Mouse (Mus musculus): Measurements from ENCODE around the gene Kremen1. TPM values are rescaled to one million over a fixed set of nuclear protein-coding genes. Genes with fewer than 3 reads are reported as not detected.
A peak's percentile ranks its signal among the peaks of the same experiment; 100 is the strongest.

Kremen1 gene
- total RNA-seq, 2 experiments from 2014 or later: 13.1 to 14.6 TPM

DNA sequence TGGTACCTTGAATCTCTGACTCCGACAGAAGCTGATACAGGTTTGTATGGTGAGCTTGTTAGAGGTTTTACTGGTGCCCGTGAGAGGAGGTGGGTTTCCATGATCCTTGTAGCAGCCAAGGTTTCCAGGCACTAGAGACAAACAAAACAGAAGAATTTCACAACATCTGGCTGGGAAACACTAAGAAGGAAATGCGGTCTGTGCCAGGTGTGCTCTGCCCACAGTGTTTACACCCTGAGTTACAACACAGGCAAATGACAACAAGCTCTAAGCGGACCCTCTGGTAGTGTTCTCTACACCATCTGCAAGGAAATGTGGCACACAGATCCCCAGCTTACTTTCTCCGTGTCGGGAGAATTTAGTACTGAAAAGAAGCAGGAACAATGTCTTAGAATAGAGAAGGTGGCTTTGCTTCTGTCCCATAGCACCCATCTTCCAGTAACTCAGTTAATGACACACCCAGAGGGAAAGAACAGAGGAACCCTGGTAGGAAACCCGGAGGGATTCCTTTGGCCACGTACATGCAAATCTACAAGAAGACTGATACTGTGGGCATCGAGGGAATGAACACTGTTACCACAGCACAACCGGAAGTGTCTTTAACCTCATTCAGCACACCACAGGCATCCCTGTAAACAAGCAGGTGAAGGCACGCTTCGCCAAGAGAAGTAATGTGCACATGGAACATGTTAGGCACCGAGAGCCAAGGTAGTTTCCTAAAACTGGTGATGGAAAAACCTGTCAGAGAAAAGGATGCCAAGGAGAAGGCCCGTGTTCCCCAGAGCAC, 45.8 kb downstream of the Kremen1 start:
- DNase-seq: no peak

DNA sequence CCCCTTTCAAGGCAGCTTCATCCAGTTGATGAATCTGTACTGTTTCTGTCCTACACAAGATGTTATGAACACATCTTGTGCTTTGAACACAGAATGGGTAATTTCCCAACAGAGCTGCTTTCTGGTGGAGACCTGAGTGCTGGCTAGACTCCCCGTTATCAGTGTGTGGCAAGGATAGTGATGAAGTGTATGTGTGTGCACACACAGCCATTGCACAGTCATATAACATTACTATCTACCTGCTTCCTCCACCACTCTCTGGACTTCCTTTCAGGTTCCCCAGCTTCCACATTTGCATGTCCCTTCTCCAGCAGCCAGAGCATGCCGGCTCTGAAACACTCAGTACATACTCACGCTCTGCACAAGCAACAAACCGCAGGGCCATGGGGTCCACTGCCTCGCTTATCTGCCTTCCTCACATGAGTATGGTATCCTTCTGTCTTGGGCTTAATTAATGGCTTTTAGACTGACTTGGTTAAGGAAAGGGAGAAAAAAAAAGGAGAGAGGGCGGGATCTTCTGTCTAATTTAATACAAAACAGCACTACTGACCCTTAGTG, 46.8 kb downstream of the Kremen1 start:
- no peak for DNase-seq

DNA sequence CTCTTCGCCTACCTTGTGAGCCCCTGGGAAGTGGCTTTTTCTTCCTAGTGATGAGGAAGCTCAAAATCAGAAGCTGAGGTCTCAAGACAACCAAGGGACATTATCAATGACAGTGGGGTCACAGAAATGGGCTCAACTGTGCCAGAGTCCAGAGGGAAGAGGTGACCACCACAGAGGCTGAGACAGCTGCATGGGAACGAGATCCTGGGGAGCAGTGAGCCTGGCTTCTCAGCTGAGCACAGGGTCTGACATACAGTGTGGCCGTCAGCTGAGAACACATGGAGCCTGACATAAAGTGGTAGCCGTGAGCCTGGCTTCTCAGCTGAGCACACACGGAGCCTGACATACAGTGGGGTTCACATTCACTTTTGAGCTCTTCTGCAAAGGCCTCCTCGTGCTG, 58.3 kb downstream of the Kremen1 start:
- no peak for DNase-seq

DNA sequence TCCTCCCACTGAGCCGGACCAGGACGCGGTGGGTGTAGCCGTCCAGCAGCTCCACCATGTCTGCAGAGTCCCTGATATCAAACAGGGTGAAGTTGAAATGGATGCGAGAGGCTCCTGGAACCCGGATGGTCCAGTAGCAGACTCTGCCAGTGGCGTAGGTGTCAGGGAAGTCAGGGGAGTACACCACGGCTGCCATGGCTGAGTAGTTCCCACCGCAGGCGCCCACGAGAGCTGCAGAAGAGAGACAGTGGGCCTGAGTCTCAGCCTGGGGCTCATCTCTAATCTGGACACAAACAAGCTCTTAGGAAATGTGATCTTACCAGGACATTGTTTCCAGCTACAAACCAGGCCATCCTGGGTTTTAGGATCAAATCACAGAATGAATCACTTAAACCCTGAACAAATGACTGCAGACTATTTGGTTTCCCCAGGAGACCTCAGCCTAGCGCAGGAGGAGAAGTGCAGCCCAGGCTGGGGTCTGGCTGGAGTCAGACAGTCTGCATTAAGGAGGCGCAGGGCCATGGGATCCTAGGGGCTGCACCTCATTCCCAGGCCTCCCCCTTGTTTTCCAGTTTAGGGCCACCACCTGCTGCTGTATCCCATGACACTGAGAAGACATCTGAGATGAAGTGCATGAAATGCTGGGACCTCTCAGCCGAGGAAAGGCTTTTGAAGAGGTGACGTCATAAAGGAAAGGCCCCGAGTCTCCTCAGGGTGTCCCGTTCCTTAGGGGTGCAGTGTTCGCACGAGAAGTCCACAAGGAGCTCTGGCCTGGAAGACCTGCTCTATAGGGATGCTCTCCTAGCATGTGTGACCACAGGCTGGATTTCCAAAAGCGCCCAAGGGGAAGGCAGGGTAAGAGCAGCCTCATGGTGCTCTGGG, 59.3 kb downstream of the Kremen1 start:
- DNase-seq: no peak

DNA sequence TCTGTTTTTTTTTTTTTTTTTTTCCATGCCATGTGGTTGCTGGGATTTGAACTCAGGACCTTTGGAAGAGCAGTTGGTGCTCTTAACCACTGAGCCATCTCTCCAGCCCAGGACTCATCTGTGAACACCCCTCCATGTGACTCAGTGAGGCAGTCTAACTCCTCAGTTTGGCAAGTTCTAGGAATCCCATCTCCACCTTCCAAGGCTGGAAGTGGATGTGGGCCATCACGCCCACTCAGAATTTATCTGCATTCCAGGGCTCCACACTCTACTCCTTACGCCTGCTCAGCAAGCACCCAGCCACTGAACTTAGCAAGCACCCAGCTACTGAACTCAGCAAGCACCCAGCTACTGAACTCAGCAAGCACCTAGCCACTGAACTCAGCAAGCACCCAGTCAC, 61.5 kb downstream of the Kremen1 start:
- no peak for DNase-seq

DNA sequence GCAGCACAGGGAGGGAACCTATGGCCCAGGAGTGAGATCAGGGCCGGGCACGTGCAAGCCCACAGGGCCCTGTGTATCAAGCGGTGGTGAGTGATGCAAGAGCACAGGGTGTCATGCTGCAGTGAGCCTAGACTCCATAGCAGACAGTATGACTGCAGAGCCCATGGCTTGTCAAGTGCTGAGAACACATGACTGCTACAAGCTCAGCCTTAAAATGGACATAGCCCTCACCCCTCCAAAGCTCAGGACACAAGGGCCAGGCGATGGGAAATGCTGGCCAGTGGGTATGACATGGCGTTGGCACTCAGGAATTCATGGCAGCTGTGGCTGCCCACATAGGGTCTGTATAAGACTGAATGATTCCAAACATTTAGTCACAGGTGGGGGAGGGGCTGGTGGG, 64.3 kb downstream of the Kremen1 start:
- DNase-seq: no peak

DNA sequence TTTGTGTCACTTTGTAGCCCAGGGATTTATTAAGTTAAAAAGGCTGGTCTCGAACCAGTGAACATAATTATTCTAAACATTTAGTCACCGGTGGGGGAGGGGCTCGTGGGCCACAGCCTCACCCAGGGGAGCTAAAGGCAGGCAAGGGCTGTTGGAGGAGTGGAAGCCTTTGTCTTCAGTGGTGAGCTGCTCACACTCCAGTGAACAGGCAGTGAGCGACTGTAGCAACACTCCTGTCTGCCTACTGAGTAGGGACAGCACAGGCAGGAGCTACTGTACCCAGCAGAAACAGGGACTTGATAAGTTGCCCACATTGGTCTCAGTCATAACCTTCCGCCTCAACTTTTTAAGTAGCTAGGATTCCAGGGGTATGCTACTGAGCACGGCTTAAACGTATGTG, 64.8 kb downstream of the Kremen1 start:
- DNase-seq: no peak

DNA sequence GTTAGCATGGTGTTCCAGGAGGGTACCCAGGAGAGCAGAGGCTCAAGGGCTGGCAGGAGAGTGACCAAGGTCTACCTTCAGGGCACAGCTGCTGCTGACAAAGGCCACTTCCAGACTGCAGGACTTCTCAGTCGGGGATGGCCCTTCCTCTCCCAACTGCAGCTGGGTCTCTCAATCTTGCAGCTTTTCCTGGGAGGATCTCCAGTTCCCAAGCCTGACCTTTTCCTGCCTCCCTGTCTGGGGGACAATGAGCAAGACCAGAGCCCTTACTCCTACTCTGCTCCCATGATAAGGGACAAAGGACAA, 67.8 kb downstream of the Kremen1 start:
- no peak for DNase-seq

DNA sequence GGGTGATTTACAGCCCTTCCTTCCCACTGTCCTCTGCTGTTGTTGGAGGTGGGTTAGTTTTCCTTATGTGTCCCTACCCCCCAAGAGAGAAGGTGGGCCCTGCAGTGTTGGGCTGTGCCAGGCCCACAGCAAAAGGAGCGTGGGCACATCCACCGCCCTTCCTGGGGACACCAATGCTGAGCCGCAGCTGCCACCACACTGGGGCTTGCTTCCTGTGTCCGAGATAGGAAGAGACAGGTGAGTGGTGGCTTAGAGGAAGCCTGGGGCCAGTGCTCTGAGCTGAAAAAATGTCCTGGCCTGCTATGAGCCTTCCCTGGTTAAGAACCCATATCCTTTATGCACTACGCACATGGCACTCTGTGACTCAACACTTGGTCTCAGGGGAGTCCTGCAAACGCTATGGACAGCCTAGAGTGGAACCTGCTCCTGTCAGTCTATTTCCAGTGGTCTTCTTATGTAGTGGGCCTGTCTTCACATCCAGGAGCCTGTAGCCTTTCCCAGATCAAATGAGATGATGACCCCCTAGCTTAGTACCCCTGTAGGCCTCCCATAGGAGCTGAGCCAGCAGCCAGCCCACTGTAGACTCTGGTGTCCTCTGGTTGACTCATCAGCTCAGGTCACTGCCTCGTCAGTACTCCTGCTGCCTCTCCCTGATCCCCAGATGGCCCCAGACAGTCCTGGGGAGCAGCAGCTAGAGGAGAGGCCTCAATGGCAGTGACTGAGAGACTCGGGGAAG, 68.3 kb downstream of the Kremen1 start:
- no peak for DNase-seq

DNA sequence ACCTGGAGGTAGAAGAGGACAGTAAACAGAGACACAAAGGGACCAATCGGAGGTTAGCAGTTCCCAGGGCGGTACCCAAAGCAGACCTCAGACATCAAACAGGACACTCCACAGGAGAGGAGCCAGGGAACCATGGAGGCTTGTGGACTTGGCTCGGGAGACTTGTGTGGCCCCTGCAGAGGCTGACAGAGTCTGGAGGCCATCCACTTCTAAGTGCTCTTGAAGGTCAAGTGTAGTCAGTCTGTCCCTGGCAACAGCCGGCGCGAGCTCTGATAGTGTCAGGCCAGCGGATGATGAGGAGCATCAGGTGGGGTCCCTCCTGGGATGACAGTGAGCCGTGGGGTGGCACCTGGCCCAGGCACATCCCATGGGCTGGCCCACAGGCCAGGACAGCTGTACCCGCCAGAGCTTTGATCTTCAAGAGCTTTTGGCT, 69.3 kb downstream of the Kremen1 start:
- no peak for DNase-seq

DNA sequence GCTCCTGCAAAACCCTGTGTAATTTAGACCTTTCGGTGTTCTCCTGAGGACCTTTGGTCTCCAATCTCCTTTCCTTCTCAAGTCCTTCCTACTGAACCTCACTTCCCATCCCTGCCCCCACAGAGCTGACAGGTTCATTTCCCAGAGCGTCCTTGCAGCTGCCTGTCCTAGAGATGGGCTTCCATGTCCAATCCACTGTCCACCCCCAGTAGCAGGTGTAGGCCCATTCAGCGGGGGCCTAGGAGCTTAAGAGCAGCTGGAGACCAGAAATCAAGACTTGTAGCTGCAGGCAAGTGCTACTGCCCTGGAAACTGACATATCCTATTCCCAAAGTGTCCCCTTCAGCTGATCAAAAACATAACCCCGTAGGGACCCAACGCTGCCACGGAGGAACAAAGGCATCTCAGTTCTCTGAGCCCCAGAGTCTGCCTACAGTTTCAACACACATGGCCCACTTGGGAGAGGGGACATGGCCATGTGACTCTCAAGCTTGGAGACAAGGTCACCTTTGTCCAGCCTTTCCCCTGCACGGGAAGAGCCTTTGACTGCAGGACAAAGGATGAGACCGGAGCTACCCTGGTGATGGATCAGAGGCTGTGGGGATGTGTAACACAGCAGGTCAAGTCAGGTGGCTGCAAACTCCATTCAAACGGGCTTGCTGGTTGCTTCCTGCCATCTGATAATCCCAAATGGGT, 72.0 kb downstream of the Kremen1 start:
- DNase-seq: no peak

DNA sequence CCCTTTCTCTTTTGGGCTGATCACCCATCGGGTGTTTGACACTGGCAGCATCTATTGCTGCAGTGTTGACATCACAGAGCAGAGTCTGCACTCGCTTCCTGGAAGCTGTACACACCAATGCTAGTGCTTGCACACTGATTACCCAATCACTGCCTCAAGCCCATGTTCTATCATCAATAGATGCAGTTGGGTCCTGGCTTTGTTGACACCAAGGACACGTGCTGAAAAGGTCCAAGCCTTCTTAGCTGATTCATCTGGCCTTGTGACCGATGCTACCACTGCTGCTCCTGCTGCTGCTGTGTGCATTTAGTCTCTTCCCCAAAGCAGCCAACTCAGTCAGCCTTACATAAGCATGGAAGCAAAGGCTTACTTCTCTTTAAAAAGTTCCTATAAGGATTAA, 73.2 kb downstream of the Kremen1 start:
- DNase-seq: no peak

DNA sequence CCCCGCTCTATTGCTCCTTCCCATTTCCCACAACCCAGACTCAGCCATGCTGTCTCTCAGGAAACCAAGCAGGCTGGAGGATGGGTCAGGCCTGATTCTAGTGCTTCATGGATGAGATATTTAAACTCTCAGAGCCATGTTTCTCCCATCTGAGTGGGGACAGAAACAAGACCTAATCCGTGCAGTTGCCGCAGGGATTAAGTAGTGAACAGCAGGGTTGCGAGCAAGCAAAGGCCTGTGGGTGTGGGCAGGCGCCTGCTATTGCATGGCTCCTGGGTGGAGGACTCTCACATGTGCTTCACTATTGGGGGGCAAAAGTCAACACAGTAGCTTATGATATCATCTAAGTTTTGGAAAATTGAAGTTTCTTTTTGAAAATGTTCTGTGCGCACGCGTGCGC, 76.5 kb downstream of the Kremen1 start:
- DNase-seq: no peak

DNA sequence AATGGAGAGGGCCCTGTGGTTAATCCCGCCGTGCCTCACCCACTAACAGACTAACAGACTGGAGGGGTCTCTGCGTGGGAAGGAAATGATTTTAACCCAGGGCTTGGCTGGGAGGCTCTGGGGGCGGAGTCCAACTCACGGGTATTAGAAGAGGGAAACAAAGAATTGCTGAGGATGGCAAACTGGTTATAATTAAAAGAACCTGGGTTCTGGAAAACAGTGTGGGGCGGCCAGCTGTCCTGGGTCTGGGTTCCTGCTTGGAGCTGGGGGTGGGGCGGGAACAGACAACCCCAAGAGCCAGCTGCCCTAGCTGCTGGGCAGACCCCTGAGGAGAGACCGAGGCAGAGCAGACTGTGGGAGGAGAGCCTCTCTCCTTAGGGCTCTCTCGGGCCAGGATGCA, 77.1 kb downstream of the Kremen1 start:
- no peak for DNase-seq

DNA sequence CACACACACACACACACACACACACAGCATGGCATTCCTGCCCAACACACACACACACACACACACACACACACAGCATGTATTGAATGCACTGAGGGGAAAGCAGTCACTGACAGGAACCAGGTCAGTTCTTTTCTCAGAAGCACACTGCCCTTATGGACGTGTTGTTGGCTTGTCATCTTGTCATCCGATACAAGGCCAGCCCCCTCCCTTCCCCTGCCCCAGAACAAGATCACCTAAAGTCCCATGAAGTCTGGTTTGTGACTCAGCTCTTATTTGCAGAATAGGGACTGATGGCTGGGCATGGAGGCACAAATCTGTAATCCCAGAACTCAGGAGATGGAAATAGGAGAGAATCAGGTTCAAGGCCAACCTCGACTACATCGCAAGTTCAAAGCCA, 78.5 kb downstream of the Kremen1 start:
- DNase-seq: no peak

DNA sequence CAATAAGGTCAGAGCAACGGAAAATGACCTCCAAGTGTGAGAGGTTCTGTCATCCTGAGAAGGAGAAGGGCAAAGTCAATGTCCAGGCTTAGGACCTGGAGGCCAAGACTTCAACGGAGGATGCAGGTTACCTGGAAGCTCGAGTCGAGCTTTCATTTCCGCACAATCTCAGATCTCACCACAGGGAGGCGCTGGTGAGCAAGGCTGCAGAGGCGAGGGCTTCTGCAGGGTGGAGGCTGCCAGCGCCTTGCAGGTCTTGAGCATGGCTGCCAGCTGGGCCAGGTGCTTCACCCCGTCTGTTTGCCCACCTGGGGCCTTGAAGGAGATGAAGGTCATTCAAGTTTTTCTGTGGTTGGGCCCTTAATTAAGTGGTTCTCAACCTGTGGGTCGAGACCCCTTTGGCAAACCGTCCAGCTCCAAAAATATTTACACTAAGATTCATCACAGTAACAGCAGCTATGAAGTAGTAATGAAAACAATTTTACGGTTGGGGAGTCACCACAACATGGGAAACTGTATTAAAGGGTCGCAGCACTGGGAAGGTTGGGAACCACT, 79.4 kb downstream of the Kremen1 start:
- peak; percentile 74 to 76 for DNase-seq

DNA sequence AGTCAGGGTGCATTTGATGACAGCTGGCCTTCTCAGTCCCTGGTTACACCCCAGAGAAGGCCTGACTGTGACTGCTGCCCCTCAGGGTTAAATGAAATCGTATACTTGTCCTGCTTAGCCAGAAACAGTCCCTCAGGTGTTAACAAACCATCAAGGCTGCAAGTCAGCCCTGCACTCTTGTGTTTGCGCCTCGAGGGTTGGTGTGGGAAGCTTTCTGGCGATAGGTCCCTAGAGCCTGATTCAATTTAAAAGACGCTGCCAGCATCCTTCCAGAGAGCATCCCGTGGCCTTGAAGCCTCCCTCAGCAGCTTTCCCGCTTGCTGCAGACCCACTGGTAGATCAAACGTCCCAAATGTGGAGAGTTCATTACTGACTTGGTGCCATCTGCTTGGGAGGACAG, 82.0 kb downstream of the Kremen1 start:
- no peak for DNase-seq

DNA sequence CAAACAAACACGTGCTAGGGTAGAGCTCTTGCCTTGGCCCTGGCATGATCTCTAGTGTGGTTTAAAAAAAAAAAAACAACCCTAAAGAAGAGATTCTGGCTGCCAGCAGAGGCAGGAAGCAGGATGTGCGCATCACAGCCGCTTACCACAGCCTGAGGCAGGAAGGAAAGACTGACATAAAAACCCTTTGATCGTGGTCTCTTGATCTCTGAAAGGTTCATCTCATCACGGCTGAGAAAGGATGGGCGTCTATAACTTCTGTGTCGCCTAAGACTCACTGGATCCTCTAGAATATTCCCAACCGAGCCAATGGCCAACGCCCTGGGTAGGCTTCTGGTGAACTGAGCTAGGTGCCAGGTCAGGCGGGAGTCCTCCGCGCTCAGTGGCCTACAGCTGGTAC, 84.2 kb downstream of the Kremen1 start:
- DNase-seq: no peak

DNA sequence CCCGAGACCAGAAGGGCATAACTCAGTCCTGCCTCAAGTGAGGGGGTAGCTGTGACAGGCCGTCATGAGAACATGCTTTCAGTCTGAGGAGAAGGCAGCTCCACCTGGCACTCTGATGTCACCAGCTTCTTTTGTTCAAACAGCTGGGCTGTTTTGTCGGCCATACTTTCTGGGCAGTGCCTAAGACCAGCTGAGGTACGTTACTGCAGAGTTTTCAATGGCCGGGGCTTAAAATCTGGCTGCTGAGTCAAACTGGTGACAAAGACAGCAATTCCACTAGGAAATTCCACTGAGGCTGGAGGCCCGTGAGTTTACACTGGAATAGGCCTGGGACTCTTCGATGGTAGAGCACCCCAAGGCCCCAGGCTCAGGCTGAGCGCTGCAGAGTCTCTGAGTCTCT, 84.7 kb downstream of the Kremen1 start:
- DNase-seq: no peak

DNA sequence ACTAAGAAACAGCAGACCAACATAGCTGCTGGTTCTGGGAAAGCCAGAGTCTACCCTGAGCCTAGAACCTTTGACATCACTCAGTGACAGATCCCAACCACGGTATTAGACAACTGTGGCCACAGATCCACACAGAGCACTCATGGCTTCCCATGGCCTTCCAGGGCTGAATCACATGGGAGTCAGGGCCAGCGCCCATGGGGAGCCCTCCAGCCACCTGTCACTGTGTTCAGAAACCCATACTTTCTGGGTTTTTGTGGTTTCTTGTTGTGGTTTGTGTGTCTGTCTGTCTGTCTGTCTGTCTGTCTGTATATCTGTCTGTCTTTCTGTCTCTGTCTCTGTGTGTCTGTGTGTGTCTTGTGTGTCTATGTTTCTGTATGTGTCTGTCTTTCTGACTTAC, 85.5 kb downstream of the Kremen1 start:
- DNase-seq: no peak

DNA sequence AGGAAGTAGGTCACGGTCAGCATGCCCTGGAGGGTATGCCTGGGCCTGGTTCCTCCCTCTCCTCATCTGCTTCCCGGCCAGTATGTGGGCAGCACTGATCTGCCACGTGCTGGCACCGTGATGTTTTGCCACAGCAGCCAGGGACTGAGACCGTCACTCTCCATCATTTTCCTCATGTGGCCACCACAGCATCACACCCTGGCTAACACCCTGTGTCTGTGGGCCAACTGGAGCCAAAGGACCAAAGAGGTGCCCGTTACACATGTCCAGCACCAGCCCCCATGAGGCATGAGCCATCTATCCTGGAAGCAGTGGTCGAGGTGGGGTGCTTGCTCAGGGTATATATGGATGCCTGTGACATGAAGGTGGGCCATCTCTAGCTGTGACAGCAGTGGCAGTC, 86.2 kb downstream of the Kremen1 start:
- DNase-seq: no peak

DNA sequence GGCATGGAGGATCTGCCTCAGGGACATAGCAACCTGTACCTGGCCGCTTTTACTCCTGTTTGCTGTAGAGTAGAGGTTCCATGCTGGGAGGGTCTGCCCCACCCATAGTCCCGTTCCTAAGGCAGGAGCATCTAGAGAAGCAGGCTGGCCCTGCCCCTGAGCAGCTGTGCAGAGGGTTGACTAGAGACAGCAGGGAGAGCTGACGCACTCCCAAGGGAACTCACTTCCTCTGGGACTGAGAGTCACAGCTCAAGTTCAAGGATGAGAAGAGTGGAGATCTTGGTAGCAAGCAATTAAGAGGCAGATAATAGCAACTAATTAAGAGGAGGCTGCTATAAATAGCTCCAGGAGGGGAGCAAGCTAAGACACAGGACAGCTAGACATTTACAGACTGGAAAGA, 88.5 kb downstream of the Kremen1 start:
- no peak for DNase-seq
